Mouse (Mus musculus) liver, embryonic 14.5 days (tissue): ENCODE data around the gene Rora. TPM values are rescaled to one million over a fixed set of nuclear protein-coding genes. Genes with fewer than 3 reads are reported as not detected.

ENCODE experiments used
- ATAC-seq: fragments of 200-750 bp; cut with Nextera tagmentation; 2 replicates; pipeline ENCODE4 v1.8.0; 2017; ENCODE audit warnings: moderate number of reproducible peaks, mild to moderate bottlenecking, moderate library complexity; ENCODE audit not compliant: insufficient read depth
- DNase-seq, 3 experiments: peaks; one replicate each; pipeline ENCODE4 v3.0.0-alpha.2; 2012 to 2013; ENCODE audit warnings: low read depth in 3 of 3, low spot score in 3 of 3
- H3K27ac ChIP-seq: fragments of 300-500 bp; sonication (generic); 2 replicates; pipeline ENCODE4 v1.5.1; 2014; ENCODE audit warnings: moderate library complexity, mild to moderate bottlenecking, control low read depth, inconsistent platforms
- H3K27me3 ChIP-seq: fragments of 300-500 bp; sonication (generic); 2 replicates; pipeline ENCODE4 v1.6.1; 2014; ENCODE audit warnings: mild to moderate bottlenecking, low read length, moderate library complexity; ENCODE audit not compliant: control insufficient read depth, insufficient read depth
- H3K36me3 ChIP-seq: fragments of 300-500 bp; sonication (generic); replicated peaks from 2 replicates; pipeline ENCODE4 v1.6.1; 2014; ENCODE audit warnings: low read depth; ENCODE audit not compliant: control insufficient read depth, insufficient read depth
- H3K4me1 ChIP-seq, 2 experiments: fragments of 200-500 bp in 1 of 2; fragments of 300-500 bp in 1 of 2; sonication (generic) in 1 of 2; replicated peaks; 2 replicates each; pipeline ENCODE4 v1.6.1; 2012 to 2014; ENCODE audit warnings: antibody characterized with exemption in 1 of 2, inconsistent platforms in 1 of 2, low read length in 1 of 2; ENCODE audit not compliant: control insufficient read depth in 2 of 2, insufficient read depth in 2 of 2
- H3K4me2 ChIP-seq: fragments of 300-500 bp; sonication (generic); 2 replicates; pipeline ENCODE4 v1.6.1; 2014; ENCODE audit warnings: low read depth, mild to moderate bottlenecking, control low read depth, moderate library complexity
- H3K4me3 ChIP-seq, 2 experiments: fragments of 200-500 bp in 1 of 2; fragments of 300-500 bp in 1 of 2; sonication (generic) in 1 of 2; 2 replicates each; pipeline ENCODE4 v1.5.1; 2012 to 2014; ENCODE audit warnings: low read depth in 2 of 2, low read length in 2 of 2, mild to moderate bottlenecking in 2 of 2, control low read depth in 1 of 2, inconsistent platforms in 1 of 2, moderate library complexity in 1 of 2; ENCODE audit not compliant: insufficient read depth in 1 of 2
- H3K9ac ChIP-seq: fragments of 300-500 bp; sonication (generic); replicated peaks from 2 replicates; pipeline ENCODE4 v1.6.1; 2014; ENCODE audit warnings: mild to moderate bottlenecking, control low read depth, moderate library complexity
- H3K9me3 ChIP-seq: fragments of 300-500 bp; sonication (generic); 2 replicates; pipeline ENCODE4 v1.6.1; 2016; ENCODE audit warnings: low read length, mixed read lengths; ENCODE audit not compliant: control insufficient read depth
- CTCF ChIP-seq: IDR thresholded peaks from 2 replicates; pipeline ENCODE4 v1.5.1; 2016; ENCODE audit warnings: antibody characterized with exemption, low read depth, control low read depth
- EP300 ChIP-seq: IDR thresholded peaks from 2 replicates; pipeline ENCODE4 v1.6.1; 2016; ENCODE audit warnings: antibody characterized with exemption, low read depth
- WGBS: fragments of 180-500 bp; shearing (Covaris S2); extraction: QIAGEN DNeasy Blood & Tissue Kit; methylation state at CpG from one replicate; pipeline ENCODE4 v1.1.7; 2014; ENCODE audit not compliant: insufficient replicate concordance; 5-methylcytosine and 5-hydroxymethylcytosine counted together
- polyA plus RNA-seq, 2 experiments: library from polyadenylated mRNA; depleted of rRNA in 1 of 2; stranded (reverse) in 1 of 2; unstranded in 1 of 2; fragments of >200 nt; fragmentation: Nextera tagmentation in 1 of 2; extraction: Ambion mirVana in 1 of 2; gene quantifications; 2 replicates each; pipeline versions ENCODE4 v1.2.1 to v1.2.3; 2012 to 2014

Rora gene
- polyA plus RNA-seq, 2 experiments = 0.85 to 2.9 TPM

- H3K27ac ChIP-seq = no peak overlapping the region
- TF ChIP-seq CTCF (no peak), EP300 (no peak)
- H3K27me3 ChIP-seq = no peaks in the 10 kb centered on the region
- no peak overlapping the region for H3K4me3 ChIP-seq
- no peak for DNase-seq
- H3K4me1 ChIP-seq = peaks cover 0 to 3% of the 10 kb centered on the region in 2 experiments; a peak in 1 of 4 replicates
- H3K36me3 ChIP-seq = no peaks in the 10 kb centered on the region
- WGBS = 43% methylated on average over 6 of the region's 6 CpGs
- ATAC-seq = no peak
- H3K9ac ChIP-seq = no peak overlapping the region
- H3K9me3 ChIP-seq = no peaks in the 10 kb centered on the region
- no peak overlapping the region for H3K4me2 ChIP-seq
These were observed 692.0 kb downstream of the Rora start for GRCm38 (mm10) chr9:69345550-69345949.

GRCm38 (mm10) chr9:69347796-69348195, 694.2 kb downstream of the Rora start:
- WGBS = 69% methylated on average over 6 of the region's 6 CpGs
- Histone ChIP-seq H3K9me3 (no peaks in the 10 kb centered on the region), H3K4me2 (no peak overlapping the region), H3K36me3 (no peaks in the 10 kb centered on the region), H3K9ac (no peak overlapping the region), H3K27me3 (no peaks in the 10 kb centered on the region), H3K4me1 (peaks cover 0 to 3% of the 10 kb centered on the region in 2 experiments; a peak in 1 of 4 replicates), H3K4me3 (no peak overlapping the region), H3K27ac (no peak overlapping the region)
- no peak for DNase-seq
- no peak for TF ChIP-seq CTCF
- no peak for TF ChIP-seq EP300
- ATAC-seq = no peak

- TF ChIP-seq CTCF (no peak), EP300 (no peak)
- 66% methylated on average over 2 of the region's 2 CpGs for WGBS
- Histone ChIP-seq H3K9me3 (no peaks in the 10 kb centered on the region), H3K27me3 (no peaks in the 10 kb centered on the region), H3K36me3 (no peaks in the 10 kb centered on the region), H3K4me2 (no peak overlapping the region), H3K4me3 (no peak overlapping the region), H3K4me1 (peaks cover 0 to 3% of the 10 kb centered on the region in 2 experiments; a peak in 1 of 4 replicates), H3K27ac (no peak overlapping the region), H3K9ac (no peak overlapping the region)
- ATAC-seq (no peak), DNase-seq (no peak)
These were observed 696.0 kb downstream of the Rora start for GRCm38 (mm10) chr9:69349537-69349936.

- no peaks in the 10 kb centered on the region for H3K36me3 ChIP-seq
- H3K4me1 ChIP-seq = no peaks in the 10 kb centered on the region
- H3K27ac ChIP-seq = no peak overlapping the region
- H3K4me2 ChIP-seq = no peak overlapping the region
- H3K27me3 ChIP-seq = no peaks in the 10 kb centered on the region
- no peaks in the 10 kb centered on the region for H3K9me3 ChIP-seq
- H3K9ac ChIP-seq = no peak overlapping the region
- TF ChIP-seq EP300 (no peak), CTCF (no peak)
- H3K4me3 ChIP-seq = no peak overlapping the region
- ATAC-seq (no peak), DNase-seq (no peak)
- 74% methylated on average over 6 of the region's 6 CpGs for WGBS
These were observed 700.6 kb downstream of the Rora start for GRCm38 (mm10) chr9:69354228-69354627.

- TF ChIP-seq CTCF (peak; percentile 85), EP300 (no peak)
- Histone ChIP-seq H3K4me3 (no peak overlapping the region), H3K9me3 (no peaks in the 10 kb centered on the region), H3K36me3 (no peaks in the 10 kb centered on the region), H3K27ac (no peak overlapping the region), H3K27me3 (no peaks in the 10 kb centered on the region), H3K4me1 (no peaks in the 10 kb centered on the region), H3K9ac (no peak overlapping the region), H3K4me2 (no peak overlapping the region)
- no peak for ATAC-seq
- DNase-seq = peak in 1 of 3 experiments; percentile 22
- WGBS = 23% methylated on average over 3 of the region's 3 CpGs
These were observed 704.2 kb downstream of the Rora start for GRCm38 (mm10) chr9:69357834-69358233.
